Mouse (Mus musculus) heart, embryonic 12.5 days (tissue): ENCODE measurements around the gene Tut7. TPM values are rescaled to one million over a fixed set of nuclear protein-coding genes. Genes with fewer than 3 reads are reported as not detected.
"Not testable (repeated sequence)": the region's sequence is repeated elsewhere in the genome, so short reads cannot be mapped to it uniquely, and the experiment has no call there.

ENCODE experiments used
- ATAC-seq: fragments of 200-750 bp; cut with Nextera tagmentation; 2 replicates; pipeline ENCODE4 v1.8.0; 2017; ENCODE audit warnings: moderate TSS enrichment, moderate library complexity; ENCODE audit not compliant: insufficient number of reproducible peaks, low FRiP score
- H3K27ac ChIP-seq: fragments of 300-500 bp; sonication (generic); 2 replicates; pipeline ENCODE4 v1.5.1; 2016; ENCODE audit warnings: mild to moderate bottlenecking, moderate library complexity; ENCODE audit not compliant: poor library complexity, severe bottlenecking
- H3K27me3 ChIP-seq: fragments of 300-500 bp; sonication (generic); replicated peaks from 2 replicates; pipeline ENCODE4 v1.6.1; 2016; ENCODE audit warnings: mild to moderate bottlenecking, moderate library complexity
- H3K36me3 ChIP-seq: fragments of 300-500 bp; sonication (generic); 2 replicates; pipeline ENCODE4 v1.6.1; 2016; ENCODE audit warnings: mild to moderate bottlenecking, moderate library complexity
- H3K4me1 ChIP-seq: fragments of 300-500 bp; sonication (generic); replicated peaks from 2 replicates; pipeline ENCODE4 v1.6.1; 2016; ENCODE audit warnings: mild to moderate bottlenecking
- H3K4me2 ChIP-seq: fragments of 300-500 bp; sonication (generic); 2 replicates; pipeline ENCODE4 v1.6.1; 2016; ENCODE audit warnings: mild to moderate bottlenecking, moderate library complexity
- H3K4me3 ChIP-seq: fragments of 300-500 bp; sonication (generic); 2 replicates; pipeline ENCODE4 v1.5.1; 2016; ENCODE audit warnings: mild to moderate bottlenecking
- H3K9ac ChIP-seq: fragments of 300-500 bp; sonication (generic); 2 replicates; pipeline ENCODE4 v1.6.1; 2016; ENCODE audit warnings: mild to moderate bottlenecking, moderate library complexity
- H3K9me3 ChIP-seq: fragments of 300-500 bp; sonication (generic); replicated peaks from 2 replicates; pipeline ENCODE4 v1.6.1; 2016; ENCODE audit warnings: mild to moderate bottlenecking, moderate library complexity
- WGBS: fragments of 180-500 bp; shearing (Covaris S2); methylation state at CpG from one replicate; pipeline ENCODE4 v1.1.7; 2016; 5-methylcytosine and 5-hydroxymethylcytosine counted together
- polyA plus RNA-seq: library from polyadenylated mRNA; unstranded; fragments of >200 nt; fragmentation: Nextera tagmentation; extraction: Ambion mirVana; gene quantifications from 2 replicates; pipeline ENCODE4 v1.2.1, GENCODE M21; 2016

The Tut7 gene
- polyA plus RNA-seq, 1 experiment from 2014 or later, result 46.4 TPM

DNA sequence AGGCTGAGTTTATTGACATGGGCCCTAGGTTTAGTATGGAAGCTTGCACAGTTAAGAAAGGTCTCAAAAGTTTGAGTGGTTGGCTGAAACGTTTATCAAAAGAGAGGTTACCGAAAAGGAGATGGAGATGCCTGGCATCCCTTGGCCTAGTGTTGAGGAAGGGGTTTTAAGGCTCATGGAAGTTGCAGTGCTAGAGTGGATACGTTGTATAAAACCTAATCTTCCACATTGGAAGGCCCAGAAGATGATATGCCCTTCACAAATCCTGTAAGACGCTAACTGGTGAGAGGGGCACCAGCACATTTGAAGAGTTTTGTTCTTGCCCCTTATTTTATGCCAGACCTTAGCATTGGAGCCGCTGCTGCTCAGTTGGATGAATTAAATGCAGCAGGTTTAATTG lies 21.0 kb upstream of the Tut7 start:
- 74% methylated on average over 5 of the region's 5 CpGs for WGBS
- no peak for ATAC-seq

GRCm38 (mm10) chr13:59842226-59843210 lies 19.6 kb upstream of the Tut7 start:
- Histone ChIP-seq H3K9me3 (no peaks in the 10 kb centered on the region), H3K36me3 (no peaks in the 10 kb centered on the region), H3K4me1 (no peaks in the 10 kb centered on the region), H3K4me3 (peak overlapping the region; percentile 16; the same call in 1 of the 2 replicates), H3K27ac (no peak overlapping the region), H3K4me2 (peak overlapping the region; percentile 53), H3K9ac (no peak overlapping the region), H3K27me3 (no peaks in the 10 kb centered on the region)
- 28% methylated on average over 16 of the region's 16 CpGs for WGBS
- ATAC-seq, result peak; percentile 54

More for the DNA sequence above, 21.0 kb upstream of the Tut7 start:
- Histone ChIP-seq H3K4me3 (no peak overlapping the region), H3K4me2 (no peak overlapping the region), H3K9me3 (no peaks in the 10 kb centered on the region), H3K36me3 (no peaks in the 10 kb centered on the region), H3K9ac (no peak overlapping the region), H3K4me1 (no peaks in the 10 kb centered on the region), H3K27me3 (no peaks in the 10 kb centered on the region), H3K27ac (no peak overlapping the region)

DNA sequence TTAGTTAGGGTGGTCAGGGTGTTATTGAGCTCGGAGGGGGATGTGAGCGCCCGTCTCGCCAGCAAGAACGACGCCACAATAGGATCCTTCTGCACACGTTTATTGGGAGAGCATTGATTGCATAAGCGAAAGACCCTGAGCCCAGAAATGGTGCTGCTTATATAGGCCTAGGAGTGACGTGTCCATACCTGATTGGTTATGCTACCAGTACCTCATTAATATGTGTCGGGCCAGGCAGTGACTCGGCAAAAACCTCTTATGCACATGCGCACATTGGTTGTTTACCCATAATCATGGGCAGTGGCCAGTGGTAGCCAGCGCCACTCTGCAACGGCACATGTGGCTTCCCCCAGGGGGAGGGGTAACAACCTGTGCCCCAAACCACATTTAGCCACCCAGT lies 18.8 kb upstream of the Tut7 start:
- H3K27ac ChIP-seq, H3K27me3 ChIP-seq, H3K4me2 ChIP-seq, H3K9me3 ChIP-seq, H3K4me1 ChIP-seq, ATAC-seq, H3K36me3 ChIP-seq, H3K9ac ChIP-seq, H3K4me3 ChIP-seq: not testable (repeated sequence)
- WGBS, result 85% methylated on average over 14 of the region's 14 CpGs

DNA sequence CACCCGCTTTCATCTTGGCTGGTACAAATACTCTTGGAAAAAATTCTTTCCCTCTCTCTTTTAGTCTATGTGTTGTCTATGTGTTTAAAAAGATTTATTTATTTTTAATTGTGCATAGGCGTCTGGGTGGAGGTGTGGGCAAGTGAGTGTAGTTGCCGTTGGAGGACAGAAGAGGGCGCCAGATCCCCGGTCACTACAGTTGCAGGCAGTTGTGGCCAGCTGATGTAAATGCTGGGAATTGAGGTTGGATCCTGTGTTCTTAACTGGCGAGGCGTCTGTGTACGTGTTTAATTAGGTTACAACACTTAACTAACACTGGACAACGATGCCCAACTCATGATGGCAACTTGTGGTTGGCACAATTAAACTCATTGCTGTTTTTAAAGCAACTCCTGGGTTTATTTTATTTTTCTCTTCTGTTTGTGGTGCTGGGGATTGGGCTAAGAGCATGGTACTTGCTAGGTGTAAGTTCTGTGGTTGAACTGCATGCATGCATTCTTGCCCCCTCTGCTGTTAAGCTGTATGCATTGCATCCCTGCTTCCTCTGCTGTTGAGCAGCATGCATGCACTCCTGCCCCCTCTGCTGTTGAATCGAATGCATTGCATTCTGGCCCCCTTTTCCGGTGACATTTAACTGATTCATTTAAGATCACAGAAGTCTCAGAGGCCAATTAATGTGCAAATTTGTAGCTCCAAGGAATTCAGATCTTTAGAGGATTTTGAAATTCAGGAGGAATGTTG lies 17.7 kb upstream of the Tut7 start:
- ATAC-seq, result peak; percentile 43; the same call in 1 of the 2 replicates
- Histone ChIP-seq H3K36me3 (no peaks in the 10 kb centered on the region), H3K4me2 (no peak overlapping the region), H3K9ac (no peak overlapping the region), H3K9me3 (no peaks in the 10 kb centered on the region), H3K27me3 (no peaks in the 10 kb centered on the region), H3K27ac (no peak overlapping the region), H3K4me3 (no peak overlapping the region), H3K4me1 (no peaks in the 10 kb centered on the region)
- WGBS, result 74% methylated on average over 11 of the region's 11 CpGs

DNA sequence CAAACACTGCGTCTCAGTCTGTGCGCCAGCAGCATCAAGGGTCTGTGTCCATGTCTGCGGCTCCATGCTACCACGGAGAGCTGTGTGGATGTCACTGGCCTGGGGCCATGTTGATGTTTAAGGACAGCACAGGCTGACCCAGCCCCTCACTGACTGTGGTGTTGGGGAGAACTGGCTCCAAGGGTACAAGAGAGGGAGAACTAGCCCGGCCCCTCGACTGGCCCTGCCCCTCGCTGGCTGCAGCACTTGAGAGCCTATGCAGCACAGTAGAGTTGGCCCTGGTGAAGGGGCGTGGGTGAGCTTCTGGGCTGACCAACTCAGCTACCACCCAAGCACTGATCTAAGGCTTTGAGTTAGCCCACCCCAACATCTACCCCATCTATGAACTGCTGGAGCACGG lies 16.4 kb upstream of the Tut7 start:
- H3K4me1 ChIP-seq, result 0 out of 2 replicates have a peak, but pooled peaks cover 3% of the 10 kb centered on the region
- ATAC-seq, result no peak
- H3K27me3 ChIP-seq, result no peaks in the 10 kb centered on the region
- 83% methylated on average over 9 of the region's 9 CpGs for WGBS
- no peak overlapping the region for H3K4me2 ChIP-seq
- no peaks in the 10 kb centered on the region for H3K9me3 ChIP-seq
- H3K27ac ChIP-seq, result no peak overlapping the region
- H3K4me3 ChIP-seq, result no peak overlapping the region
- no peak overlapping the region for H3K9ac ChIP-seq
- no peaks in the 10 kb centered on the region for H3K36me3 ChIP-seq

DNA sequence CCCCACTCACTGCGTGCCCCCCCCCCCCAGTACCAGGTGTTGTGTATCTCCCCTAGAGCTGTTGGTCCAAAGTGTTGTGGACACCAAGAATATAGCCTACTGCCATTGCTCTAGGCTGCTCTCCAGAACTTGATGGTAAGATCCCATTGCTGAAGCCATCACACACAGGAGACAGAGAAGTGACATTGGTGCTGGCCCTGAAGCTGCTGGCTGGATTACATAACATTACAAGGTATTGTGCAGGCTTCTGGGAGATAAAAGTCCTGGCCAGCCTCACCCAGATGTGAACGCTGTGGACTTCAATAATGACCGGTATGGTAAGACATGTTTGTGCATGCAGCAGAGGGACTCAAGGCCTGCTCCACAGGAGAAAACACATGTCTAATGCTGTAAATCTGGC lies 15.5 kb upstream of the Tut7 start:
- 87% methylated on average over 3 of the region's 3 CpGs for WGBS
- Histone ChIP-seq H3K4me2 (no peak overlapping the region), H3K27ac (no peak overlapping the region), H3K4me3 (no peak overlapping the region), H3K9ac (no peak overlapping the region), H3K27me3 (no peaks in the 10 kb centered on the region), H3K36me3 (no peaks in the 10 kb centered on the region), H3K9me3 (no peaks in the 10 kb centered on the region), H3K4me1 (0 out of 2 replicates have a peak, but pooled peaks cover 3% of the 10 kb centered on the region)
- ATAC-seq, result no peak

DNA sequence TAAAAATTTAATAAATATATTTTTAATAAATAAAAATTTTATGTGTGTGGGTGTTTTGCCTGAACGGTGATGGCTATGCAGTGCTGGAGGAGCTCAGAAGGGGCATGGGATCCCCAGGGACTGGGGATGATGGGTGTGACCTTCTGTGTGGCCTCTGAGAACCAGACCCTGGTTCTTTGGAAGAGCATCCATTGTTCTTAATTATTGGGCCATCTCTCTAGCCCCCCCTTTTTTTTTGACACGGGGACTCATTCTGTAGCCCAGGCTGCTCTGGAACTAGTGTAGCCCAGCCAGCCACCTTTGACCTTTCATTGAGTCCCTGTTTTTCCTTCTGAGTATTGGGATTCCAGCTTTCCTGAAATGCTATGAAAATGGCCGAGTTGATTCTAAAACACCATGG lies 13.9 kb upstream of the Tut7 start:
- Histone ChIP-seq H3K4me1 (0 out of 2 replicates have a peak, but pooled peaks cover 3% of the 10 kb centered on the region), H3K9ac (no peak overlapping the region), H3K27me3 (no peaks in the 10 kb centered on the region), H3K9me3 (no peaks in the 10 kb centered on the region), H3K27ac (no peak overlapping the region), H3K36me3 (no peaks in the 10 kb centered on the region), H3K4me2 (no peak overlapping the region), H3K4me3 (no peak overlapping the region)
- 85% methylated on average over 3 of the region's 3 CpGs for WGBS
- ATAC-seq, result no peak

DNA sequence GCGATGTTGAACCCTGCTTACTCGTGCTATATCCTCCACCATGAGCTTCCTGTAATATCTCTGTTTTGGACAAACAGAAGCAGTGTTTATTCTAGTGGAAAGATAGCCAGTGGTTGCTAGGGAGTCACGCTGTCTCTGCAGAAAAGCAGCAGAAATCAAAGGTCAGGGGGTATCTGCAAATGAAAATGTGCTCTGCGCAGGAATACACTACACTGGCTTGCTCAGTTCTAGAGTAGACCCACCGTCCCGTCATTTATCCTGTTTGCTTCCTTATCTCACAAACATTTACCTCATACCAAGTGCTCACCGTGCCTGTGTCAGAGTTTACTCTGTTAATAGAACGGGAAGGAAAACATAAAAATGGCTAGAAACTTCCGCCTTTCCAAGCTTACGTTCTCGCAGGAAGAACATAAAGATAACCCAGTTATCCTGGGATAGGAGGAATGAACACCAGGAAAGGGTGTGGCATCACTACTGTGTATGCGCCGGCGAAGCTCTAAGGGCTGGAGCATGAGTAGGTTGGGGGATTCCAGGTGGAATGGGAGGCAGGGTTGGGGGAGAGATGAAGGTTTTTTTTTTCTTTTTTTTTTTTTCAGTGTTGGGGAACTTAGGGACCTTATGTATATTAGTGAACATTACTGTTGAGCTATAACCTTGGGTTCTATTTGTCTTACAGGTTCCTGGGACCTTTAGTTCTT lies 13.3 kb upstream of the Tut7 start:
- 0 out of 2 replicates have a peak, but pooled peaks have one; percentile 56 for ATAC-seq
- no peaks in the 10 kb centered on the region for H3K36me3 ChIP-seq
- no peaks in the 10 kb centered on the region for H3K9me3 ChIP-seq
- H3K4me2 ChIP-seq, result no peak overlapping the region
- H3K27me3 ChIP-seq, result no peaks in the 10 kb centered on the region
- no peak overlapping the region for H3K4me3 ChIP-seq
- H3K27ac ChIP-seq, result 0 out of 2 replicates have a peak overlapping the region, but pooled peaks have one; percentile 9
- H3K4me1 ChIP-seq, result 0 out of 2 replicates have a peak, but pooled peaks cover 3% of the 10 kb centered on the region
- 28% methylated on average over 14 of the region's 14 CpGs for WGBS
- H3K9ac ChIP-seq, result no peak overlapping the region

DNA sequence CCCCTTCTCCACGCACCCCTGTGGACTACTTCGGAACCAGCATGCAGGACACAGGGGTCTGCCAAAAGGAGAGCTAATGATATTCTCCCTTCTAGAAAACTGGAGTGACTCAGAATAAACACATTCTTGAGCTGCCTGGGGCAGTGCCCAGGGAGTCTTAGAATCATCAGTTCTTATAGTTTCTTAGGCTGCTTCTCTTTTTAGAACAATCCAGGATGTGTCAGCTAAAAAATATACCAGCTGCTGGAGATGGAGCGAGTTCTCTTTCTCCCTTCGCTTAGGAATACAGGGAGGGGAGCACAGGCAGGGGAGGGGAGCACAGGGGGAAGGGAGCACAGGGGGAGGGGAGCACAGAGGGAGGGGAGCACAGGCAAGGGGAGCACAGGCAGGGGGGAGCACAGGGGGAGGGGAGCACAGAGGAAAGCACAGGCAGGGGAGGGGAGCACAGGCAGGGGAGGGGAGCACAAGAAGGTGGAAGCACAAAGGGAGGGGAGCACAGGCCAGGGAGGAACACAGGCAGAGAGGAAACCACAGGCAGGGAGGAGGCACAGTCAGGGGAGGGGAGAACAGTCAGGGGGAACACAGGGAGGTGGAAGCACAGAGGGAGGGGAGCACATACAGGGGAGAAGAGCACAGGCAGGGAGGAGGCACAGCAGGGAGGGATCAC lies 12.0 kb upstream of the Tut7 start:
- 55% methylated on average over 4 of the region's 4 CpGs for WGBS
- H3K27ac ChIP-seq, result peak overlapping the region; percentile 54; the same call in 1 of the 2 replicates
- ATAC-seq, result peak; percentile 54; the same call in 1 of the 2 replicates

DNA sequence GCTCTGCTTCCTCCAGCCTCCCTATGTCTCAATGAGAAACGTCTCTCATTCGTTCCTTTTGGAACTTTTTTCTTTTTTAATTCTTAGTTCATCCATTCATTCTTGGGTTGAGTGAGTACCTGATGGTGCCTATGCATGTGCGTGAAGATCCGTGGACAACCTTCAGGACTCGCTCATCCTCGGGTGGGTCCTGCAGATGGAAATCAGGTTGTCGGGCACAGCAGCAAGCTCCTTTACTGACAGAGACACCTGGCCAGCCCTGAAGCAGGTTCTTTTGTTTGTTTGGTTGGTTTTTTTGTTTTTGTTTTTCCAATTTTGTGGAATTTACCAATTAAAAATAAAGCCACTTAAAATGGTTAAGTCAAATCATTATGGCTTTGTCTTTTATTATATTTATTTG lies 9.9 kb upstream of the Tut7 start:
- Histone ChIP-seq H3K4me1 (0 out of 2 replicates have a peak, but pooled peaks cover 3% of the 10 kb centered on the region), H3K27me3 (no peaks in the 10 kb centered on the region), H3K4me2 (no peak overlapping the region), H3K4me3 (no peak overlapping the region), H3K9me3 (no peaks in the 10 kb centered on the region), H3K9ac (no peak overlapping the region), H3K36me3 (no peaks in the 10 kb centered on the region), H3K27ac (no peak overlapping the region)
- 73% methylated on average over 7 of the region's 7 CpGs for WGBS
- no peak for ATAC-seq

More for the DNA sequence above, 12.0 kb upstream of the Tut7 start:
- no peak overlapping the region for H3K9ac ChIP-seq
- no peak overlapping the region for H3K4me2 ChIP-seq
- H3K4me3 ChIP-seq, result no peak overlapping the region
- no peaks in the 10 kb centered on the region for H3K36me3 ChIP-seq
- H3K9me3 ChIP-seq, result no peaks in the 10 kb centered on the region
- 0 out of 2 replicates have a peak, but pooled peaks cover 3% of the 10 kb centered on the region for H3K4me1 ChIP-seq
- H3K27me3 ChIP-seq, result no peaks in the 10 kb centered on the region
